12 mouse cellular contexts compared by ENCODE assay signal in the genomic region with DNA sequence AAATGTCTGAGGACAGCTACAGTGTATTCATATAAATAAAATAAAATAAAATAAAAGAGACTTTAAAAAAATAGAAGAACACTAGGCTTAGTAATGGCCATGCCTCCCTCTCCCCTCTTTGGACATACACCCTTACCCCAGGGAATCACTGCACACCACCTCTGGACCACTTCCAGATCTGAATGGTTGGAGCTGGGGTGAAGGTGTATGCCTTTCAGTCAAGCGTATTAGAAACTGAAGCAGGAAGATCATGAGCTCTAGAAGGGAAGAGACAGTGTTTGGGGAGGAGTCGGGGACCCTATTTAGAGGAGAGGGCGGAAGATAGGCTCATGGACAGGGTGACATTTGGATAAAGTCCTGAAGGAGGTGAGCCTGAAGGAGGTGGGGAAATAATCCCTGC. TPM values are rescaled to one million over a fixed set of nuclear protein-coding genes. Genes with fewer than 3 reads are reported as not detected.
A peak's percentile ranks its signal among the peaks of the same experiment; 100 is the strongest.
DNase-seq lines count a peak whose midpoint lies in the region; ATAC-seq and TF ChIP-seq lines count a peak whose summit lies in the region.
"Had no signal": no experiment of that assay in that cellular context is flagged by ENCODE, and none has a peak within 500 bp of the region (broad histone marks: within the 10 kb centered on the region; RNA-seq: fewer than 3 reads in every experiment).

No protein-coding gene starts in this region.

- no peak for DNase-seq in heart, embryonic 10.5 days (ENCODE audit: low spot score)
- DNase-seq in heart, postnatal 36 days: no peak
- no peak for DNase-seq in lung, embryonic 14.5 days
- DNase-seq in lung, postnatal 4 days: no peak
- DNase-seq in right cerebral cortex, adult 2 months (ENCODE audit: low spot score in 2 of 2): no peak
- DNase-seq in frontal cortex, postnatal 10 days (ENCODE audit: low spot score in 2 of 2): no peak
- DNase-seq: layer of hippocampus, adult 9-11 months had no signal

- TF ChIP-seq POLR2A in olfactory bulb, adult 2 months (IDR thresholded peaks at IDR 0.05; ENCODE audit: insufficient read depth, low read depth, low read length): no peak

- no peaks in the 10 kb centered on the region for H3K9me3 ChIP-seq in heart, embryonic 10.5 days
- H3K9me3 ChIP-seq in lung, embryonic 14.5 days (ENCODE audit: low read depth, low read length): no peaks in the 10 kb centered on the region
- no peaks in the 10 kb centered on the region for H3K9me3 ChIP-seq in kidney, embryonic 16.5 days (ENCODE audit: low read length)

- H3K27ac ChIP-seq in heart, embryonic 10.5 days: peak overlapping the region; percentile 89
- H3K27ac ChIP-seq in lung, embryonic 14.5 days (ENCODE audit: low read depth): peak overlapping the region; percentile 87
- H3K27ac ChIP-seq in kidney, embryonic 16.5 days (ENCODE audit: low read length): peak overlapping the region; percentile 93
- H3K27ac ChIP-seq in olfactory bulb, adult 2 months (ENCODE audit: insufficient read depth, low read depth, low read length): peak overlapping the region; percentile 51

- intact Hi-C loops in heart, postnatal 36 days (cut with DNase I): loop anchor here (10.0 kb wide), 1 partner anchor 316 kb away; the partner anchor contains the start of gene Egln2

- no peak for TF ChIP-seq CTCF in lung, embryonic 14.5 days (IDR thresholded peaks at IDR 0.05; ENCODE audit: low read depth)
- TF ChIP-seq CTCF in olfactory bulb, adult 2 months (IDR thresholded peaks at IDR 0.05; ENCODE audit: insufficient read depth, low read depth, low read length): no peak

- H3K4me3 ChIP-seq in heart, embryonic 10.5 days: peak overlapping the region; percentile 56
- peak overlapping the region; percentile 33 for H3K4me3 ChIP-seq in lung, embryonic 14.5 days (ENCODE audit: low read depth, low read length)
- peak overlapping the region; percentile 34 for H3K4me3 ChIP-seq in kidney, embryonic 16.5 days (ENCODE audit: low read length)
- no peak overlapping the region for H3K4me3 ChIP-seq in olfactory bulb, adult 2 months (ENCODE audit: insufficient read depth, low read depth, low read length)

- H3K27me3 ChIP-seq in heart, embryonic 10.5 days (ENCODE audit: insufficient read depth, poor library complexity, severe bottlenecking): no peaks in the 10 kb centered on the region
- no peaks in the 10 kb centered on the region for H3K27me3 ChIP-seq in lung, embryonic 14.5 days (ENCODE audit: insufficient read depth, low read length)
- H3K27me3 ChIP-seq in kidney, embryonic 16.5 days (ENCODE audit: insufficient read depth, low read length): no peaks in the 10 kb centered on the region

- peak overlapping the region; percentile 63 for H3K4me2 ChIP-seq in lung, embryonic 14.5 days
- peak overlapping the region; percentile 56 for H3K4me2 ChIP-seq in kidney, embryonic 16.5 days (replicated peaks; ENCODE audit: low read depth, low read length)

- H3K9ac ChIP-seq in lung, embryonic 14.5 days: no peak overlapping the region
- H3K9ac ChIP-seq in kidney, embryonic 16.5 days (replicated peaks; ENCODE audit: low read length): peak overlapping the region; percentile 65

- 65% methylated on average over 3 of the region's 3 CpGs for WGBS in heart, embryonic 10.5 days
- WGBS in lung, embryonic 14.5 days: 68% methylated on average over 3 of the region's 3 CpGs
- WGBS in kidney, embryonic 16.5 days: 67% methylated on average over 3 of the region's 3 CpGs
- 80% methylated on average over 3 of the region's 3 CpGs for WGBS in olfactory bulb, adult 2 months

- H3K4me1 ChIP-seq in heart, embryonic 10.5 days: peaks cover 24% of the 10 kb centered on the region
- peaks cover 6% of the 10 kb centered on the region; the same call in 1 of the 2 replicates for H3K4me1 ChIP-seq in lung, embryonic 14.5 days (ENCODE audit: insufficient read depth)
- H3K4me1 ChIP-seq in kidney, embryonic 16.5 days (ENCODE audit: insufficient read depth, low read length): peaks cover 31% of the 10 kb centered on the region
- peaks cover 11% of the 10 kb centered on the region for H3K4me1 ChIP-seq in olfactory bulb, adult 2 months (ENCODE audit: control insufficient read depth, insufficient read depth, low read length)

- peaks cover 17% of the 10 kb centered on the region for H3K36me3 ChIP-seq in heart, embryonic 10.5 days
- H3K36me3 ChIP-seq in lung, embryonic 14.5 days (ENCODE audit: insufficient read depth): peaks cover 20% of the 10 kb centered on the region
- peaks cover 14% of the 10 kb centered on the region for H3K36me3 ChIP-seq in kidney, embryonic 16.5 days (ENCODE audit: insufficient read depth, low read length)

- ATAC-seq in lung, embryonic 14.5 days (ENCODE audit: insufficient read depth): no peak
- no peak for ATAC-seq in kidney, embryonic 16.5 days (ENCODE audit: low FRiP score, low TSS enrichment)
- ATAC-seq: CD4-positive, CD25-positive, alpha-beta regulatory T cell, adult 4 months had no signal

RNA-seq across cellular contexts. Expression of gene Sertad1, which starts 6.2 kb away (rescaled TPM):
- 34.8 and 38.9 TPM in 2 replicates for polyA plus RNA-seq in heart, embryonic 10.5 days (2016; fragmentation: Nextera tagmentation; extraction: Ambion mirVana)
- 10 to 100 TPM in 1 of 2 experiments, 1 to 10 TPM in 1; 9.5 to 11.5 TPM for total RNA-seq in heart, postnatal 36 days (2021)
- 39.3 and 42.5 TPM in 2 replicates for polyA plus RNA-seq in lung, embryonic 14.5 days (2014; fragmentation: Nextera tagmentation; extraction: Ambion mirVana)
- 42.3 and 45.8 TPM in 2 replicates for polyA plus RNA-seq in kidney, embryonic 16.5 days (2015; fragmentation: Nextera tagmentation; extraction: Ambion mirVana)
- polyA plus RNA-seq in olfactory bulb, adult 2 months (2012; ENCODE audit: insufficient read depth, insufficient read length, low replicate concordance, missing spikeins): not detected in 2 replicates

RNA-seq across cellular contexts. Expression of gene Sertad3, which starts 6.9 kb away (rescaled TPM):
- 19.0 and 23.8 TPM in 2 replicates for polyA plus RNA-seq in heart, embryonic 10.5 days (2016; fragmentation: Nextera tagmentation; extraction: Ambion mirVana)
- total RNA-seq in heart, postnatal 36 days (2021): 1 to 10 TPM; 8.3 to 8.4 TPM
- polyA plus RNA-seq in lung, embryonic 14.5 days (2014; fragmentation: Nextera tagmentation; extraction: Ambion mirVana): 22.0 and 24.3 TPM in 2 replicates
- polyA plus RNA-seq in kidney, embryonic 16.5 days (2015; fragmentation: Nextera tagmentation; extraction: Ambion mirVana): 27.5 and 32.5 TPM in 2 replicates
- polyA plus RNA-seq in olfactory bulb, adult 2 months (2012; ENCODE audit: insufficient read depth, insufficient read length, low replicate concordance, missing spikeins): not detected in 2 replicates

RNA-seq across cellular contexts. Expression of gene Prx, which starts 18.6 kb away (rescaled TPM):
- 2.4 and 2.8 TPM in 2 replicates for polyA plus RNA-seq in heart, embryonic 10.5 days (2016; fragmentation: Nextera tagmentation; extraction: Ambion mirVana)
- under 1 TPM; 0.95 to 0.97 TPM for total RNA-seq in heart, postnatal 36 days (2021)
- 2.5 and 2.9 TPM in 2 replicates for polyA plus RNA-seq in lung, embryonic 14.5 days (2014; fragmentation: Nextera tagmentation; extraction: Ambion mirVana)
- 4.9 and 5.1 TPM in 2 replicates for polyA plus RNA-seq in kidney, embryonic 16.5 days (2015; fragmentation: Nextera tagmentation; extraction: Ambion mirVana)
- polyA plus RNA-seq in olfactory bulb, adult 2 months (2012; ENCODE audit: insufficient read depth, insufficient read length, low replicate concordance, missing spikeins): not detected in 2 replicates

RNA-seq across cellular contexts. Expression of gene Blvrb, which starts 32.7 kb away (rescaled TPM):
- polyA plus RNA-seq in heart, embryonic 10.5 days (2016; fragmentation: Nextera tagmentation; extraction: Ambion mirVana): 88.8 and 94.6 TPM in 2 replicates
- total RNA-seq in heart, postnatal 36 days (2021): 10 to 100 TPM; 29.9 to 31.8 TPM
- polyA plus RNA-seq in lung, embryonic 14.5 days (2014; fragmentation: Nextera tagmentation; extraction: Ambion mirVana): 54.5 and 56.0 TPM in 2 replicates
- polyA plus RNA-seq in kidney, embryonic 16.5 days (2015; fragmentation: Nextera tagmentation; extraction: Ambion mirVana): 50.8 and 54.6 TPM in 2 replicates
- not detected in 2 replicates for polyA plus RNA-seq in olfactory bulb, adult 2 months (2012; ENCODE audit: insufficient read depth, insufficient read length, low replicate concordance, missing spikeins)

RNA-seq across cellular contexts. Expression of gene Sptbn4, which starts 33.0 kb away (rescaled TPM):
- 0.40 and 0.46 TPM in 2 replicates for polyA plus RNA-seq in heart, embryonic 10.5 days (2016; fragmentation: Nextera tagmentation; extraction: Ambion mirVana)
- under 1 TPM; 0.22 to 0.41 TPM for total RNA-seq in heart, postnatal 36 days (2021)
- polyA plus RNA-seq in lung, embryonic 14.5 days (2014; fragmentation: Nextera tagmentation; extraction: Ambion mirVana): 0.31 and 0.51 TPM in 2 replicates
- polyA plus RNA-seq in kidney, embryonic 16.5 days (2015; fragmentation: Nextera tagmentation; extraction: Ambion mirVana): 0.31 and 0.40 TPM in 2 replicates
- polyA plus RNA-seq in olfactory bulb, adult 2 months (2012; ENCODE audit: insufficient read depth, insufficient read length, low replicate concordance, missing spikeins): not detected in 2 replicates
- total RNA-seq: common myeloid progenitor, adult 5-6 weeks; gastrocnemius, adult 8-10 months had no signal

Comparison
In these comparisons a context has a peak if more than half of its experiments do, and no peak if none do; other contexts are left out.
1. RNA of gene Sertad3, which starts 6.9 kb away (polyA plus RNA-seq): 27.5 to 32.5 TPM in kidney, embryonic 16.5 days, 19.0 to 23.8 TPM in heart, embryonic 10.5 days and 22.0 to 24.3 TPM in lung, embryonic 14.5 days; not detected in olfactory bulb, adult 2 months; every median in the first group is over 10 times any median in the second.
2. Peak in every context shown above with its lines, with median percentiles within 50 percentile points of each other: H3K27ac ChIP-seq.